Mouse (Mus musculus): ENCODE results near the gene Wwox. TPM values are rescaled to one million over a fixed set of nuclear protein-coding genes. Genes with fewer than 3 reads are reported as not detected.

Gene Wwox
- total RNA-seq, 2 experiments from 2014 or later = 14.2 to 14.3 TPM

DNA sequence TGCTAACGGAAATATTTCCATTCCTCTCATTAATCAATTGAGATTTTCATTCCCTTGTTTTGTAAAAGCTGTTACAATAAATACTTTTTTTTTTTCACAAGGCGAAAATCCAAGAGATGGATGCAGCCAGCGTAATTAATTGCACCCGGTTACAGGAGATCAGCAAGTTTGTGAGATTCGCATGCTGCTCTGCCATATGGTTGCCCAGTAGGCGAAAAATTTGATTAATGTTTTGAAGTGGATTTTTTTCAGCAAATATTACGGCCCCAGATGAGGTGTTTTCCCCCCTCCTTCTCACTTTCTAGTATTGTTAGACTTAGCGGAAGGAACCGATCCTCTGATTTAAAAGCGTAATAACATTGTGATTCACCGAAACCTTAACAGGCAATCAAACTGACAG lies 160.7 kb downstream of the Wwox start:
- no peak for TF ChIP-seq CTCF (conservative IDR thresholded peaks at IDR 0.05)
- H3K27ac ChIP-seq = no peak overlapping the region
- no peak overlapping the region for H3K4me3 ChIP-seq
- no peak for DNase-seq (ENCODE audit: low spot score in 2 of 2)

DNA sequence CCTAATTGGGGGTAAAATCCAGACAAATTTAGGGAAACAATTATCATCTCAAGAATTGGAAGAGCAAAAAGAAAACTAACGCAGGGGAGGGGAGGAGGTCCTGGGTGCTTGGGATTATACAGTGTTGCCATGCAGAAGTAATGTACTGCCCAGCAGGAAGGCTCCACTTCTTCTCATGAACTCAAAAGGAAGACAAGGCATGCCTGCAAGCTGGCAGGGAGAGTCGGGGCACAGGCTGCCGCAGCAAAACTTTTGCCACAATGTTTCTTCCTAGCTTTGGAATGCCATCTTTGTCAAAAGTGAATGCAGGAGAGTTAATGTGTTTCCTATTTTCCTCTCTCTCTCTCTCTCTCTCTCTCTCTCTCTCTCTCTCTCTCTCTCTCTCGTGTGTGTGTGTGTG lies 163.6 kb downstream of the Wwox start:
- H3K4me3 ChIP-seq = no peak overlapping the region

GRCm38 (mm10) chr8:114603561-114603960 lies 164.1 kb downstream of the Wwox start:
- DNase-seq (ENCODE audit: low spot score in 2 of 2) = no peak
- TF ChIP-seq CTCF (conservative IDR thresholded peaks at IDR 0.05) = no peak
- Histone ChIP-seq H3K4me3 (no peak overlapping the region), H3K27ac (no peak overlapping the region)

More for the DNA sequence above, 163.6 kb downstream of the Wwox start:
- no peak overlapping the region for H3K27ac ChIP-seq
- no peak for DNase-seq (ENCODE audit: low spot score in 2 of 2)
- no peak for TF ChIP-seq CTCF (conservative IDR thresholded peaks at IDR 0.05)

- H3K27ac ChIP-seq = no peak overlapping the region
- no peak for DNase-seq (ENCODE audit: low spot score in 2 of 2)
- H3K4me3 ChIP-seq = no peak overlapping the region
- TF ChIP-seq CTCF (conservative IDR thresholded peaks at IDR 0.05) = no peak
These were observed 164.9 kb downstream of the Wwox start for GRCm38 (mm10) chr8:114604315-114604714.

- Histone ChIP-seq H3K27ac (no peak overlapping the region), H3K4me3 (no peak overlapping the region)
- TF ChIP-seq CTCF (conservative IDR thresholded peaks at IDR 0.05) = no peak
- no peak for DNase-seq (ENCODE audit: low spot score in 2 of 2)
These were observed 166.2 kb downstream of the Wwox start for GRCm38 (mm10) chr8:114605651-114606050.

GRCm38 (mm10) chr8:114609330-114609729 lies 169.9 kb downstream of the Wwox start:
- no peak for TF ChIP-seq CTCF (conservative IDR thresholded peaks at IDR 0.05)
- Histone ChIP-seq H3K27ac (no peak overlapping the region), H3K4me3 (no peak overlapping the region)
- DNase-seq (ENCODE audit: low spot score in 2 of 2) = no peak

GRCm38 (mm10) chr8:114611075-114611474 lies 171.6 kb downstream of the Wwox start:
- no peak overlapping the region for H3K27ac ChIP-seq
- no peak for TF ChIP-seq CTCF (conservative IDR thresholded peaks at IDR 0.05)
- no peak overlapping the region for H3K4me3 ChIP-seq
- no peak for DNase-seq (ENCODE audit: low spot score in 2 of 2)

DNA sequence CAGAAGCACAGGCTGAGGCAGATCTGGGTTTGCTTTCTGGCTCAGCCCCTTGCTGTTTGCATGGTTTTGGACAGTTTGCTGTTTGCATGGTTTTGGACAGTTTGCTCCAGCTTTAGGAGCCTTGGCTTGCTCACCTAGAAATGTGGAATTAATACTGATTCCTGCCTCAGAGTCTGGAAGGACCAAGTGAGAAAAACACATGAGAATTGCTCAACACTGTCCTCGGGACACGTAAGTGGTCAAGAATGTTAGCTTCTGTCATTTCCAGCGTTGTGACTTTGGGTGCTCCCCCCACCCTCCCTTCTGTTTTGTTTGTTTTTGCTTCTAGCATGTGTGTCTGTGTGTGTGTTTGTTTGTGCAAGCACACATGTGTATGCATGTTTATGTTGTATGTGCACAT lies 172.6 kb downstream of the Wwox start:
- no peak for TF ChIP-seq CTCF (conservative IDR thresholded peaks at IDR 0.05)
- Histone ChIP-seq H3K4me3 (no peak overlapping the region), H3K27ac (no peak overlapping the region)
- DNase-seq (ENCODE audit: low spot score in 2 of 2) = no peak

GRCm38 (mm10) chr8:114615413-114615812 lies 176.0 kb downstream of the Wwox start:
- no peak overlapping the region for H3K27ac ChIP-seq
- no peak for TF ChIP-seq CTCF (conservative IDR thresholded peaks at IDR 0.05)
- no peak overlapping the region for H3K4me3 ChIP-seq
- DNase-seq (ENCODE audit: low spot score in 2 of 2) = no peak

- no peak for TF ChIP-seq CTCF (conservative IDR thresholded peaks at IDR 0.05)
- no peak overlapping the region for H3K27ac ChIP-seq
- DNase-seq (ENCODE audit: low spot score in 2 of 2) = no peak
- no peak overlapping the region for H3K4me3 ChIP-seq
These were observed 176.5 kb downstream of the Wwox start for GRCm38 (mm10) chr8:114615908-114616307.

GRCm38 (mm10) chr8:114618908-114619508 lies 179.6 kb downstream of the Wwox start:
- TF ChIP-seq CTCF (conservative IDR thresholded peaks at IDR 0.05) = no peak
- DNase-seq (ENCODE audit: low spot score in 2 of 2) = no peak
- Histone ChIP-seq H3K4me3 (no peak overlapping the region), H3K27ac (no peak overlapping the region)

DNA sequence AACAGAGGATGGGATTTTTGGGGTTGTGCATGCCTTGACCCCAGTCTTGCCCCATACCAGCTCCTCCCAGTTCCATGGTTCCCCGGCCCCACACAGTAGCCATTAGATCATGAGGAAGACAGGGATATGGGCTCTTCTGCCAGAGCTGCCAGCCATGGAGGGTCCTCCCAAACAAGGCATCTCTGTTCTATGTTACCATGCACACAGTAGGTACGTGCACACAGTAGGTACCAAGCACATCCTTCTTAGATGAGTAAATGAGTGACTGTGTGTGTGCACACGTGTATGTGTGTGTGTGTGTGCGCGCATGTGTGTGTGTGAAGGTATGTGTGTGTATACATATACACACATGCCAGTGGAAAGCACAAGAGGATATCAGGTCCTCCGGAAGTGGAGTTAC lies 185.9 kb downstream of the Wwox start:
- H3K27ac ChIP-seq = no peak overlapping the region
- H3K4me3 ChIP-seq = no peak overlapping the region
- no peak for TF ChIP-seq CTCF (conservative IDR thresholded peaks at IDR 0.05)
- no peak for DNase-seq (ENCODE audit: low spot score in 2 of 2)

- no peak for DNase-seq (ENCODE audit: low spot score in 2 of 2)
- Histone ChIP-seq H3K27ac (no peak overlapping the region), H3K4me3 (no peak overlapping the region)
- no peak for TF ChIP-seq CTCF (conservative IDR thresholded peaks at IDR 0.05)
These were observed 187.4 kb downstream of the Wwox start for GRCm38 (mm10) chr8:114626897-114627296.

DNA sequence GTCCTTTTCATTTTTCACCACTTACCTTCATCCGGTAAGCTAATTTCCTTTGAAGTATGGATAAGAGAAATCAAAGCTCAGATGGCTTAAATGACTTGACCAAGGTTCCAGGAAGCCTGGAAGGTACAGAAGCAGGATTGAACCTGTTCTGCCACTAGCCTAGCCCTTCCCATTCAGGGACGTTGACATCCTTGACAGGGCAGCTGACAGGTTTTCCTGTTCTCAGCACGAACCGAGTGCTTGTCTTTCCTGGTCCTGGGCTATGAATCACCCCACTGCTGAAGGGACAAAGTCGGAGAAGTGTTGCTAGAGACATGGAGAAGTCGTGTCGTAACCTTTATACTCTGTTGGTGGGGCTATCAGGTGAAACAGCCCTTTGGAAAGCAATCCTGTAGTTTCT lies 190.3 kb downstream of the Wwox start:
- no peak for TF ChIP-seq CTCF (conservative IDR thresholded peaks at IDR 0.05)
- no peak for DNase-seq (ENCODE audit: low spot score in 2 of 2)
- Histone ChIP-seq H3K4me3 (no peak overlapping the region), H3K27ac (no peak overlapping the region)

DNA sequence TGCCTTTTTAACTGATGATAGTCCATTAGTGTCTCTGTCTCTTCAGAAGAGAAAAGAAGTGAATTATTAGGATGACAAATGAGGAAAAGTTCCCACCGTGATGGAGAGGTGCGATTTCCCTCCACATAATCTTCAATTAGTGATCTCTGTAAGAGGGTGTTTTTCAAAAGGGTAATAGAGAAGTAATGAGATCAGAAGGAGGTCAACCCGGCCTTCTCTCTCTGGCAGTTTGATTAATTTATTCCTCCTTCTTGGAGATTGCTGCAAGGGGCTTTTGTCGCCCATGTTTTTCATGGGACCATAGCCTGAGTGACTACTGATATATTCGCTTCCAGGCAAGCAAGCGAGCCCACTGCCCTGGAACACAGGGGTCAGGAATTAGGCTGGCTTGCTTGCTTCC lies 191.6 kb downstream of the Wwox start:
- H3K4me3 ChIP-seq = no peak overlapping the region
- no peak overlapping the region for H3K27ac ChIP-seq
- TF ChIP-seq CTCF (conservative IDR thresholded peaks at IDR 0.05) = no peak
- no peak for DNase-seq (ENCODE audit: low spot score in 2 of 2)

All from layer of hippocampus, adult 2 months (tissue).